Mouse (Mus musculus) hindbrain, embryonic 15.5 days (tissue): ENCODE data around the gene Dll4. TPM values are rescaled to one million over a fixed set of nuclear protein-coding genes. Genes with fewer than 3 reads are reported as not detected.

ENCODE experiments used
- ATAC-seq: fragments of 200-750 bp; cut with Nextera tagmentation; 2 replicates; pipeline ENCODE4 v1.8.0; 2017; ENCODE audit warnings: low read depth, moderate number of reproducible peaks, moderate TSS enrichment; ENCODE audit not compliant: low FRiP score
- H3K27ac ChIP-seq: fragments of 300-500 bp; sonication (generic); replicated peaks from 2 replicates; pipeline ENCODE4 v1.5.1; 2015; ENCODE audit warnings: mild to moderate bottlenecking, inconsistent platforms
- H3K27me3 ChIP-seq: fragments of 300-500 bp; sonication (generic); 2 replicates; pipeline ENCODE4 v1.6.1; 2015; ENCODE audit warnings: control low read depth, inconsistent platforms
- H3K36me3 ChIP-seq: fragments of 300-500 bp; sonication (generic); 2 replicates; pipeline ENCODE4 v1.6.1; 2015; ENCODE audit warnings: control low read depth, inconsistent platforms
- H3K4me1 ChIP-seq: fragments of 300-500 bp; sonication (generic); replicated peaks from 2 replicates; pipeline ENCODE4 v1.6.1; 2015; ENCODE audit warnings: control low read depth, inconsistent platforms
- H3K4me2 ChIP-seq: fragments of 300-500 bp; sonication (generic); 2 replicates; pipeline ENCODE4 v1.6.1; 2015; ENCODE audit warnings: moderate library complexity, mild to moderate bottlenecking, inconsistent platforms
- H3K4me3 ChIP-seq: fragments of 300-500 bp; sonication (generic); 2 replicates; pipeline ENCODE4 v1.5.1; 2015; ENCODE audit warnings: mild to moderate bottlenecking, inconsistent platforms
- H3K9ac ChIP-seq: fragments of 300-500 bp; sonication (generic); 2 replicates; pipeline ENCODE4 v1.6.1; 2015; ENCODE audit warnings: inconsistent platforms
- H3K9me3 ChIP-seq: fragments of 300-500 bp; sonication (generic); 2 replicates; pipeline ENCODE4 v1.6.1; 2016; ENCODE audit warnings: control low read depth, inconsistent platforms
- WGBS: fragments of 180-500 bp; shearing (Covaris S2); methylation state at CpG from one replicate; pipeline ENCODE4 v1.1.7; 2015; 5-methylcytosine and 5-hydroxymethylcytosine counted together
- polyA plus RNA-seq: library from polyadenylated mRNA; unstranded; fragments of >200 nt; fragmentation: Nextera tagmentation; extraction: Ambion mirVana; gene quantifications from 2 replicates; pipeline ENCODE4 v1.2.1, GENCODE M21; 2015

The Dll4 gene
- polyA plus RNA-seq, 1 experiment from 2014 or later = 5.1 TPM

- 93% methylated on average over 12 of the region's 12 CpGs for WGBS
- ATAC-seq = no peak
- peaks cover 57% of the 10 kb centered on the region for H3K36me3 ChIP-seq
Observed at GRCm38 (mm10) chr2:119296756-119297155, 28.8 kb upstream of the Dll4 start.

GRCm38 (mm10) chr2:119297506-119297905 is 28.1 kb upstream of the Dll4 start:
- no peak overlapping the region for H3K9ac ChIP-seq
- peaks cover 17% of the 10 kb centered on the region for H3K4me1 ChIP-seq
- WGBS = 92% methylated on average over 19 of the region's 19 CpGs
- no peak overlapping the region for H3K27ac ChIP-seq
- H3K36me3 ChIP-seq = peaks cover 54% of the 10 kb centered on the region
- no peak overlapping the region for H3K4me2 ChIP-seq
- H3K4me3 ChIP-seq = no peak overlapping the region
- H3K27me3 ChIP-seq = no peaks in the 10 kb centered on the region
- H3K9me3 ChIP-seq = no peaks in the 10 kb centered on the region
- ATAC-seq = no peak

More at GRCm38 (mm10) chr2:119296756-119297155, 28.8 kb upstream of the Dll4 start:
- H3K27ac ChIP-seq = no peak overlapping the region
- H3K4me1 ChIP-seq = peaks cover 17% of the 10 kb centered on the region
- H3K4me3 ChIP-seq = no peak overlapping the region
- H3K4me2 ChIP-seq = no peak overlapping the region
- no peak overlapping the region for H3K9ac ChIP-seq
- no peaks in the 10 kb centered on the region for H3K27me3 ChIP-seq
- no peaks in the 10 kb centered on the region for H3K9me3 ChIP-seq

DNA sequence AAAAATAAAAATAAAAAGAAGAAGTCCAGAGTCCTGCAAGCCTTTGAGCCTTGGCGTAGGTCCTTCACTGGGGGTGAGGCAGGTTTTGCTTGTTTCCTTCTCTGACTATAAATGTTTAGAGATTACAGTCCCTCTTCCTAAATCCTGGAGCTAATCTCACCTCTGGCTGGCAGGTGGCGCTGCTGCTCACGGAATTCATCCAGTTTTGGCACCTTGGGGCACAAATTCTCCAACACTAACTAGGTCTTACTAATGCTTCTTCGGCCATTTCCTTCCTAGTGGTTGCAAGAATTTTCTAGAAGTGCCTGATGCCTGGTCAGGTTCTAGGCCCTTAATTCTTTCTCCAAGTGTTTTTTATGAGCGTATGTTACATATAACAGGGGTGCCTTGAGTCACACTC is 27.3 kb upstream of the Dll4 start:
- WGBS = 49% methylated on average over 5 of the region's 5 CpGs
- Histone ChIP-seq H3K9ac (no peak overlapping the region), H3K27me3 (no peaks in the 10 kb centered on the region), H3K4me1 (peaks cover 17% of the 10 kb centered on the region), H3K4me2 (no peak overlapping the region), H3K4me3 (no peak overlapping the region), H3K27ac (no peak overlapping the region), H3K9me3 (no peaks in the 10 kb centered on the region), H3K36me3 (peaks cover 46% of the 10 kb centered on the region)
- ATAC-seq = no peak

- peaks cover 41% of the 10 kb centered on the region for H3K36me3 ChIP-seq
- no peaks in the 10 kb centered on the region for H3K27me3 ChIP-seq
- H3K9me3 ChIP-seq = no peaks in the 10 kb centered on the region
- no peak overlapping the region for H3K9ac ChIP-seq
- no peak overlapping the region for H3K27ac ChIP-seq
- no peak for ATAC-seq
- no peak overlapping the region for H3K4me3 ChIP-seq
- H3K4me2 ChIP-seq = no peak overlapping the region
- WGBS = 91% methylated on average over 2 of the region's 2 CpGs
- peaks cover 17% of the 10 kb centered on the region for H3K4me1 ChIP-seq
Observed at GRCm38 (mm10) chr2:119298839-119299238, 26.7 kb upstream of the Dll4 start.

GRCm38 (mm10) chr2:119299981-119300818 is 25.4 kb upstream of the Dll4 start:
- H3K4me3 ChIP-seq = no peak overlapping the region
- peak overlapping the region; percentile 33 for H3K4me2 ChIP-seq
- H3K9ac ChIP-seq = no peak overlapping the region
- WGBS = 6% methylated on average over 15 of the region's 15 CpGs
- peak; percentile 69 for ATAC-seq
- H3K4me1 ChIP-seq = peaks cover 20% of the 10 kb centered on the region
- H3K27me3 ChIP-seq = no peaks in the 10 kb centered on the region
- peaks cover 29% of the 10 kb centered on the region for H3K36me3 ChIP-seq
- no peaks in the 10 kb centered on the region for H3K9me3 ChIP-seq
- peak overlapping the region; percentile 59 for H3K27ac ChIP-seq

DNA sequence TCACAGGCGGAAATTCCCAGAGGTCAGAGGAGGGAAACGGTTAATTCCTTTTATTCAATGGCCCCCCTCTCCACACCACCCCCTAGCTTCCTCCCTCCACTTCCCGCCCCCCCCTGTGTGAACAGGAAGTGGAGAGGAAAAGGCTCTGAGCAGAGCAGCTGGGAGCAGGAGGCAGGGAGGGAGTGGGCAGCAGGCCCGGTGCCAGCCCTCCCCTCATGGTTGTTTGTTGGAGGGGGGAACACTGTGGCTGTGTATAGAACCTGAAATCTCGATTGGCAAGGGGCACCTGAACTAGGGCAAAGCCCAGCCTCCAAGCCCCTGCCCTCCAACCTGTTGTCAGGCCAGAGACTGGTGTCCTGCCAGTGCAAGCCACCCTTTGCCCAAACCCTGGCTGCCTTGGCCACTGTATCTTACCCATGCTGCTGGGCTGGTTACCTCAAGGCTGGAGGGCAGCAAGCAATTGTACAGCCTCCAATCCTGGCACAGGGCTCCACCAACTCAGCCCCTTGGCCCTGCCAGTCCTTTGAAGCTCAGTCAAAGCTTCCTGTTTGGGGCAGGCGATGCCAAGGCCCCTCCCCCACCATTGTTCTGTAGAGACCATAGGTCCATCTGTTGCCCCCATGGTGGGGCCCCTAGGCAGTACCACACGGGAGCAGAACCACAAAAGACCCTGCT is 24.6 kb upstream of the Dll4 start:
- peak; percentile 52 for ATAC-seq
- Histone ChIP-seq H3K4me2 (peak overlapping the region; percentile 33), H3K9ac (no peak overlapping the region), H3K9me3 (no peaks in the 10 kb centered on the region), H3K36me3 (peaks cover 24% of the 10 kb centered on the region), H3K4me1 (peaks cover 16% of the 10 kb centered on the region), H3K27me3 (no peaks in the 10 kb centered on the region), H3K4me3 (no peak overlapping the region), H3K27ac (peak overlapping the region; percentile 59)
- WGBS = 35% methylated on average over 7 of the region's 7 CpGs

GRCm38 (mm10) chr2:119302876-119303275 is 22.7 kb upstream of the Dll4 start:
- Histone ChIP-seq H3K9me3 (no peaks in the 10 kb centered on the region), H3K27ac (no peak overlapping the region), H3K4me3 (no peak overlapping the region), H3K27me3 (no peaks in the 10 kb centered on the region), H3K9ac (no peak overlapping the region), H3K36me3 (peaks cover 8% of the 10 kb centered on the region; the same call in 1 of the 2 replicates), H3K4me2 (no peak overlapping the region), H3K4me1 (peaks cover 14% of the 10 kb centered on the region)
- ATAC-seq = no peak
- WGBS = 83% methylated on average over 6 of the region's 6 CpGs

DNA sequence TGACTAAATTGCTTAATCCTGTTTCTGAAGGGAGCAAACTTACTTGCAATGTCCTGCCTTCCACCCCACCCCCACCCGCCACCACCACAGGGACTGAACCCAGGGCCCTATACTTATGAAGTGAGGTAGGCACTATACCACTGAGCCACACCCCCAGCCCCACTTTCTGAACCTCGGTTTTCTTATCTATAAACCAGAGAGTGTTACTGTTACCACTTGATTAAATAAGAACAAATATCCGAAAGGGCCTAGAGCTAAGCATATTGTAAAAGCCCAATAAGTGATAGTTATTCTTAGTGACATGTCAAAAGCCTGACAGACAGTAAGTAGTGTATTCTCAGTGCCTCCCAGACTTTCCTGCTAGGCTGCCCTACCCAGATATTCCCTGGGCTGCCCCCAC is 21.2 kb upstream of the Dll4 start:
- Histone ChIP-seq H3K4me3 (no peak overlapping the region), H3K4me1 (peaks cover 14% of the 10 kb centered on the region), H3K4me2 (no peak overlapping the region), H3K27me3 (no peaks in the 10 kb centered on the region), H3K27ac (no peak overlapping the region), H3K36me3 (no peaks in the 10 kb centered on the region), H3K9ac (no peak overlapping the region), H3K9me3 (no peaks in the 10 kb centered on the region)
- 62% methylated on average over 3 of the region's 3 CpGs for WGBS
- no peak for ATAC-seq

- peak; percentile 53 for ATAC-seq
- H3K27ac ChIP-seq = no peak overlapping the region
- no peaks in the 10 kb centered on the region for H3K36me3 ChIP-seq
- H3K4me3 ChIP-seq = no peak overlapping the region
- no peak overlapping the region for H3K4me2 ChIP-seq
- H3K9ac ChIP-seq = no peak overlapping the region
- H3K4me1 ChIP-seq = peaks cover 14% of the 10 kb centered on the region
- H3K27me3 ChIP-seq = no peaks in the 10 kb centered on the region
- 16% methylated on average over 3 of the region's 3 CpGs for WGBS
- no peaks in the 10 kb centered on the region for H3K9me3 ChIP-seq
Observed at GRCm38 (mm10) chr2:119304798-119305208, 20.8 kb upstream of the Dll4 start.

GRCm38 (mm10) chr2:119311544-119311943 is 14.0 kb upstream of the Dll4 start:
- ATAC-seq = no peak

DNA sequence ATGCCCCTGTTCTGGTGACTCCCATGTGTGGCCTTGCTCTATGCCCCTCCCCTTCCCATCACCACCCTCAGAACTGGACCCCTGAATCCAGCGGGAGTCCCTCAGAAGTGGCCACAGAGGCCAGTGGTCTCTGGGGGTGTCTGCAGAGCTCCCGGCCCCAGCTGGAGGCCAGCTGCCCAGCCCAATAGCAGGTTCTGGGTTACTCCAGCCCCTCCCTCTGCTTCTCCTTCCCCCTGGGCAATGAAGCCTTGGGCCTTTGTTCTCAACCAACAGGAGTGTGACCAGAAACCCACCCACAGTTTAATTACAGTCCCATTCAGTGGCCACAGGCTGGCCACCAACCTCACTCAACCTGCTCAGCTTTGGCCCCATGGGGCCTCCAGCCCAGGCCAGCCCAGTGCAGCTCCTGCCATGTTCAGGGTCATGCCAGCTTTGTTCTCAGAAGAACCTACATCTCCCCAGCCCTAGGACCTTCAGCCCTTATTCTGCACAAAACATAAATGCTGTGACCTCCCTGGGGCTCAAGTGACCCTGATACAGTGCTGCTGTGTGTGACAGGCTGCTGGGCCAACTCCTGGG is 13.1 kb upstream of the Dll4 start:
- H3K4me2 ChIP-seq = no peak overlapping the region
- no peaks in the 10 kb centered on the region for H3K36me3 ChIP-seq
- 45% methylated on average over 2 of the region's 2 CpGs for WGBS
- H3K9ac ChIP-seq = no peak overlapping the region
- H3K4me1 ChIP-seq = peaks cover 4% of the 10 kb centered on the region; the same call in 1 of the 2 replicates
- no peaks in the 10 kb centered on the region for H3K9me3 ChIP-seq
- H3K27ac ChIP-seq = no peak overlapping the region
- H3K27me3 ChIP-seq = peaks cover 27% of the 10 kb centered on the region
- H3K4me3 ChIP-seq = no peak overlapping the region
- ATAC-seq = no peak

More at GRCm38 (mm10) chr2:119311544-119311943, 14.0 kb upstream of the Dll4 start:
- WGBS = 53% methylated on average over 12 of the region's 12 CpGs
- no peak overlapping the region for H3K4me3 ChIP-seq
- no peak overlapping the region for H3K9ac ChIP-seq
- peaks cover 22% of the 10 kb centered on the region for H3K27me3 ChIP-seq
- H3K4me1 ChIP-seq = peaks cover 4% of the 10 kb centered on the region; the same call in 1 of the 2 replicates
- H3K36me3 ChIP-seq = no peaks in the 10 kb centered on the region
- no peaks in the 10 kb centered on the region for H3K9me3 ChIP-seq
- no peak overlapping the region for H3K4me2 ChIP-seq
- no peak overlapping the region for H3K27ac ChIP-seq
